Mouse (Mus musculus): ENCODE results near the gene Lsm4. TPM values are rescaled to one million over a fixed set of nuclear protein-coding genes. Genes with fewer than 3 reads are reported as not detected.

Lsm4 gene
- total RNA-seq, 2 experiments from 2014 or later = 65.4 to 70.3 TPM

GRCm38 (mm10) chr8:70724216-70724615, 51.2 kb downstream of the Lsm4 start:
- no peak for DNase-seq (ENCODE audit: low spot score)

- DNase-seq (ENCODE audit: low spot score) = no peak
Observed at GRCm38 (mm10) chr8:70725792-70726447, 52.9 kb downstream of the Lsm4 start.

GRCm38 (mm10) chr8:70726721-70727120, 53.7 kb downstream of the Lsm4 start:
- DNase-seq (ENCODE audit: low spot score) = no peak

Other genes with a start within 250 kb of the Lsm4 start
- gene Crtc1, start 233.7 kb upstream of the Lsm4 start, total RNA-seq (2021) = 1 to 10 TPM; 7.7 to 8.4 TPM
- gene Klhl26, start 196.3 kb upstream of the Lsm4 start, total RNA-seq (2021) = 1 to 10 TPM; 7.7 to 8.3 TPM
- gene Tmem59l, start 185.9 kb upstream of the Lsm4 start, total RNA-seq (2021) = not detected
- gene Crlf1, start 180.1 kb upstream of the Lsm4 start, total RNA-seq (2021) = 1 to 10 TPM; 2.8 to 2.9 TPM
- gene Rex1bd, start 166.5 kb upstream of the Lsm4 start, total RNA-seq (2021) = 100 to 1,000 TPM; 170 TPM
- 100 to 1,000 TPM; 841 to 913 TPM for gene Uba52, start 162.4 kb upstream of the Lsm4 start, total RNA-seq (2021)
- gene Fkbp8, start 145.5 kb upstream of the Lsm4 start, total RNA-seq (2021) = 100 to 1,000 TPM; 103 to 105 TPM
- gene Kxd1, start 145.3 kb upstream of the Lsm4 start, total RNA-seq (2021) = 10 to 100 TPM; 76.3 to 80.6 TPM
- 10 to 100 TPM; 12.5 to 21.8 TPM for gene Ell, start 133.8 kb upstream of the Lsm4 start, total RNA-seq (2021)
- 1 to 10 TPM; 2.6 to 3.2 TPM for gene Isyna1, start 78.9 kb upstream of the Lsm4 start, total RNA-seq (2021)
- 10 to 100 TPM; 11.6 to 19.4 TPM for gene Ssbp4, start 64.4 kb upstream of the Lsm4 start, total RNA-seq (2021)
- gene Lrrc25, start 57.1 kb upstream of the Lsm4 start, total RNA-seq (2021) = under 1 TPM; 0.23 to 0.64 TPM
- under 1 TPM; 0.16 to 0.21 TPM for gene Gdf15, start 40.8 kb upstream of the Lsm4 start, total RNA-seq (2021)
- gene Pgpep1, start 12.9 kb upstream of the Lsm4 start, total RNA-seq (2021) = 10 to 100 TPM; 11.9 to 13.7 TPM
- gene Jund, start 25.7 kb downstream of the Lsm4 start, total RNA-seq (2021) = 10 to 100 TPM; 41.6 to 68.4 TPM
- not detected for gene Iqcn, start 30.2 kb downstream of the Lsm4 start, total RNA-seq (2021)
- gene Gm3336, start 45.3 kb downstream of the Lsm4 start, total RNA-seq (2021) = not detected
- 1 to 10 TPM; 1.3 to 1.6 TPM for gene Pde4c, start 50.5 kb downstream of the Lsm4 start, total RNA-seq (2021)
- gene Rab3a, start 81.4 kb downstream of the Lsm4 start, total RNA-seq (2021) = 10 to 100 TPM; 32.5 to 36.5 TPM
- 10 to 100 TPM; 19.9 to 20.9 TPM for gene Mpv17l2, start 87.7 kb downstream of the Lsm4 start, total RNA-seq (2021)
- gene Pik3r2, start 103.5 kb downstream of the Lsm4 start, total RNA-seq (2021) = 10 to 100 TPM; 13.3 to 15.1 TPM
- gene Mast3, start 131.8 kb downstream of the Lsm4 start, total RNA-seq (2021) = 1 to 10 TPM; 2.7 TPM
- gene Il12rb1, start 135.2 kb downstream of the Lsm4 start, total RNA-seq (2021) = under 1 TPM in 1 of 2 experiments, not detected in 1; 0.07 TPM
- 100 to 1,000 TPM in 1 of 2 experiments, 10 to 100 TPM in 1; 58.3 to 202 TPM for gene Arrdc2, start 166.5 kb downstream of the Lsm4 start, total RNA-seq (2021)
- gene Kcnn1, start 190.0 kb downstream of the Lsm4 start, total RNA-seq (2021) = 10 to 100 TPM; 18.2 to 21.1 TPM
- 10 to 100 TPM; 72.6 to 76.5 TPM for gene Ccdc124, start 200.7 kb downstream of the Lsm4 start, total RNA-seq (2021)
- gene Slc5a5, start 219.5 kb downstream of the Lsm4 start, total RNA-seq (2021) = under 1 TPM in 1 of 2 experiments, not detected in 1; 0.07 TPM
- gene Rpl18a, start 224.2 kb downstream of the Lsm4 start, total RNA-seq (2021) = 1,000 to 10,000 TPM; 1,014 to 1,053 TPM
- gene Map1s, start 232.7 kb downstream of the Lsm4 start, total RNA-seq (2021) = 10 to 100 TPM in 1 of 2 experiments, 1 to 10 TPM in 1; 9.4 to 13.7 TPM